Mouse (Mus musculus) liver, adult (tissue): ENCODE measurements around the gene Rab40c.
A peak's percentile ranks its signal among the peaks of the same experiment; 100 is the strongest.

Experiments used
- GATA4 ChIP-seq: IDR thresholded peaks from 2 replicates; pipeline ENCODE4 v1.6.1; 2014; ENCODE audit warnings: mild to moderate bottlenecking, low read length; ENCODE audit not compliant: insufficient replicate concordance

Gene Rab40c

GRCm38 (mm10) chr17:25875171-25876136 is 44.1 kb downstream of the Rab40c start:
- TF ChIP-seq GATA4, result peak; percentile 21; the same call in 1 of the 2 replicates

DNA sequence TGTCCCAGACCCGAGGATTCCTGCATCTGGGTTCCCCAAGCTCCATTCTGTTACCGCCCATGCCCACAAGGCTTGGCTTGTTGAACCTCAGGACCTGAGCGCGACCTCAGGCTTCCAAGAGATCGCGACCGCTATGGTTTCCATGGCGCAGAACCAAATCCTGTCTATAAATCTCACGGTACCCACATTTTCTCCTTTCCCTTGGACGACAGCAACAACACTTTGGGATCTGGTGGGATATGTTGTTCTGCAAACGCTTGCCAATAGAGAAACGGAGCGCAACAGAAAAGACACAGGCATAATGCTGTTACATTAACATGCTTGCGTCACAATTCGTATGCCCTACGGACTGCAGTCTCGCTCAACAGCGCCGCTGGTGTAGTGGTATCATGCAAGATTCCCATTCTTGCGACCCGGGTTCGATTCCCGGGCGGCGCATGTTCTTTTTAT is 44.8 kb downstream of the Rab40c start, which contains the start of gene Mettl26:
TSS of gene Mettl26 (plus strand) at position 354 of the 450 bp plus-strand sequence.
- TF ChIP-seq GATA4, result no peak

- TF ChIP-seq GATA4, result no peak
Measured at GRCm38 (mm10) chr17:25874148-25874720, 45.3 kb downstream of the Rab40c start.

GRCm38 (mm10) chr17:25873405-25874147 is 46.0 kb downstream of the Rab40c start:
- no peak for TF ChIP-seq GATA4

GRCm38 (mm10) chr17:25872676-25873075 is 46.9 kb downstream of the Rab40c start:
- no peak for TF ChIP-seq GATA4

- TF ChIP-seq GATA4, result no peak
Measured at GRCm38 (mm10) chr17:25869954-25870353, 49.6 kb downstream of the Rab40c start.

DNA sequence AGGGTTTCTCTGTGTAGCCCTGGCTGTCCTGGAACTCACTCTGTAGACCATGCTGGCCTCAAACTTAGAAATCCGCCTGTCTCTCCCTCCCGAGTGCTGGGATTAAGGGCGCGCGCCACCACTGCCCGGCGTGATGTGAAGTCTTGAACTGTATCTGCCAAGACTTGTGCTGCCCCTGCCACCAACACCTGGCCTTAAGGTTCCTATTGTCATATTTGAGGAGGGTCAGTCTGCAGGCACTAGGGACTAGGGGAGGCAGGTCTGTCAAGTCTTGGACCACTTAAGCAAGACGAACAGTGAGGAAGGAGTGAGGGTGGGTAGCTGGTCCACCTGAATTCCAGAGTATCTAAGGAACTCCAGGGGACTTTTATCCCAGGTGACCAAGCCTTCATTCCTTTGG is 50.0 kb downstream of the Rab40c start:
- TF ChIP-seq GATA4, result no peak

GRCm38 (mm10) chr17:25868601-25869191 is 50.8 kb downstream of the Rab40c start, which contains the start of gene Mcrip2:
Mcrip2 (minus strand) TSS chr17:25868764.
- TF ChIP-seq GATA4, result no peak; the same call in 1 of the 2 replicates

DNA sequence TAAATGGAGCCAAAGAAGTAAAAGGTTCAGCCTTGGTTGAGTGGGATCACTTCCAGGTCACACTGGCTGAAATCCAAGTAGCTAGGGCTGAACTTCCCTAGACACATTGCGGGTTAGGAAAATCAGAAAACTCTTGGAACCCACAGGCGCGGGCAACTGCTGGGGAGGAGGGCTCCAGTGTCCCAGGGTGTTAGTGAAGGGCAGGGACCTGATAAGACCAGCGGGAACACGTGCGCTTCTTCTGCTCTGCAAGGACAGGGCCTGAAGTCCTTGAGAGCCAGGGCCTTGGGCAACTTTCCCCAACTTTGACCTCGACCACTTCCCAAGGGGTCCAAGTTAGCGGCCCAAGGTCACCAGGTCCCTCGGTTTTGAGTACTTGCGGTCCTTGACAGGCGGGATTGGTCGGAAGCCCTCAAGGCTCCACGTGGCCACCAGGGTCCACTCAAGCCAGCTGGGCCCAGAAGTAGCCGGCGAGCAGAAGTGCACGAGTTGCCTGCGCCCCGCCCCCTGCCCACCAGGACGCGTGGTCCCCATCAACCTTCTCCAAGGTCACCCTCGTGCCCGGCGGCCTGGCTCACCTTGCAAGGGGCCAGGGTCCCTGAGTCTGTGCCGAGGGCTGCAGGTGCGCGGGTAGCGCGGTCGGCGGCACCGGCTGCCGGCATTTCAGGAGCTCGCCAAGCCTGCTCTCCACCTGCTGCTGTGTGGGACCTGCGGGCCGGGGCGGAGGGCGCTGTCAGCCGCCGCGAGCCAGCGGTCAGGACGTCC is 51.5 kb downstream of the Rab40c start:
- TF ChIP-seq GATA4, result peak; percentile 35; the same call in 1 of the 2 replicates

DNA sequence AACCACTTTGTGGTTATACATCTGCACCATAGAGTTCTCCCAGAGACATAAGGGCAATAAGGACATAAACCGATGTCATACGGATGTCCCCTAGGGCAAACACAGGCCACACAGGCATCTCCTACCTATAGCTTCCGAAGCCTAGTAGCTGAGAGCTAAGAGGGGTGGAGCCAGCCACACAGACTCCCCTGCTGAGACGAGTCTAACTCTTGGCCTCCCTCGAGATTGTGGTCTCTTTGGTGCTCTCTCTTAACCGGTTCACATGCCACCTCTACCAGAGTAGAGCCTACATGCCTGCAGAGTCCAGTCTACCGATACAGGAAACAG is 52.1 kb downstream of the Rab40c start:
- TF ChIP-seq GATA4, result no peak

- TF ChIP-seq GATA4, result no peak
Measured at GRCm38 (mm10) chr17:25866172-25866571, 53.4 kb downstream of the Rab40c start.

- TF ChIP-seq GATA4, result no peak
Measured at GRCm38 (mm10) chr17:25865288-25865687, 54.2 kb downstream of the Rab40c start.

DNA sequence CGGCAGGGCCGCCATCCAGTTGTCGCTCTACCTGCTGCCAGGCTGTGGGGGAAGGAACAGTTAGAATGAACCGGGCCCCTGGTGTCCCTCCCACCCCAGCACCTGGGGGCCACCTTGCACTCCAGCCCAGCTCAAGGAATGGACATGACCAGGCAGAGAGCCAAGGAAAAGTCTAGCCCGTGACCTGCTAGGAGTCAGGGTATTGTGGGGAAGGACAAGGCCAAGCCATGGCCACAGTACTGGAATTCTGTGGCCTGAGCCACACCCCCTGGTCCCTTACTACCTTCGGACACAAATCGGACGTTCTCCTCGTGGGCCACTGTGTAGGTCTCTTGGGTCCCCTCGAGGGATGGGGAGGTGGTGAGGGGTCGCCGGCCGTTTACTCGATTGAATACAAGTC is 55.2 kb downstream of the Rab40c start:
- no peak for TF ChIP-seq GATA4

GRCm38 (mm10) chr17:25863681-25864080 is 55.8 kb downstream of the Rab40c start:
- TF ChIP-seq GATA4, result no peak
